Mouse (Mus musculus): ENCODE results near the gene Gdpd5. TPM values are rescaled to one million over a fixed set of nuclear protein-coding genes. Genes with fewer than 3 reads are reported as not detected.

The Gdpd5 gene
- 12.6 and 23.0 TPM in 2 replicates for polyA plus RNA-seq (2012; rRNA removed)

DNA sequence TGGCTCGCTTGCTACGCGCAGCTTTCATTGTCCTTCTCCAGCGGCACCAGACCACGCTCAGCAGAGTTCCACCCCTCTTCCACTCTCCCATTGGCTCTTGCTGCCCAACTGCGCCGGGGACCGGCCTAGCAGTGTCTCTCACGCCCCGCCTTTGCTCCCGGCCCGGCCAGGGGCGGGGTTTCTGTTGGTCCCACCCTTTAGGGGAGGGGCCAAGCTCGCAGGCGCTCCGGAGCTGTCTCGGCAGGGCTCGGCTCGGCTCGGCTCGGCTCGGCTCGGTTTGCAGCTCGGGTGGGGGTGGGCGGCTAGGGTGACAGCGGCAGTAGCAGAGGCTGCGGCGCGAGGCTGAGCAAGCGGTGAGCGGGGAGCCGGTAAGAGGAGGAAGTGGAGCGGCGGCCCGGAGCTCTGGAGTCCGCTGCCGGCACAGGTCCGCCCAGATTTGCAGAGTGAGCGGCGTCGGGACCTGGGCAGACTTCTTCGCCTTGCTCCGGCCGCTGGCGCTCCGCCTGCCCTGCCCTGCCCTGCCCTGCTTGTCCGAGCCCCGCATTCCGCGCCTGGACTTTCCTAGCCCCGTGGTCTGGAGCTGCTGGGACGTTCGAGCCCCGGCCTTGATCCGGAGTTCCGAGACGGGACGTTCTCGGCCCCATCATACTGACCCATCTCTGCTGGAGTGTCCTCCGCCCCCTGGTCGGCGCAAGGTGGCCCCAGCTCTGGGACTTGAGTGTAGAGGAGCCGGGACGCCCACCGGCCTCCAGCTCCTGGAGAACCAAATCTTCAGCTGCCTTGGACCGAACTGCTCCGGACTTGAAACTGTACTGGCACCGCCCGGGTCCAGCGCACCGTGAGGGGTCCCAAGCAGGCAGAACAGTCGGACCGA, at the start of gene Gdpd5:
TSS of gene Gdpd5 (plus strand) at position 201 of the 874 bp plus-strand sequence.

DNA sequence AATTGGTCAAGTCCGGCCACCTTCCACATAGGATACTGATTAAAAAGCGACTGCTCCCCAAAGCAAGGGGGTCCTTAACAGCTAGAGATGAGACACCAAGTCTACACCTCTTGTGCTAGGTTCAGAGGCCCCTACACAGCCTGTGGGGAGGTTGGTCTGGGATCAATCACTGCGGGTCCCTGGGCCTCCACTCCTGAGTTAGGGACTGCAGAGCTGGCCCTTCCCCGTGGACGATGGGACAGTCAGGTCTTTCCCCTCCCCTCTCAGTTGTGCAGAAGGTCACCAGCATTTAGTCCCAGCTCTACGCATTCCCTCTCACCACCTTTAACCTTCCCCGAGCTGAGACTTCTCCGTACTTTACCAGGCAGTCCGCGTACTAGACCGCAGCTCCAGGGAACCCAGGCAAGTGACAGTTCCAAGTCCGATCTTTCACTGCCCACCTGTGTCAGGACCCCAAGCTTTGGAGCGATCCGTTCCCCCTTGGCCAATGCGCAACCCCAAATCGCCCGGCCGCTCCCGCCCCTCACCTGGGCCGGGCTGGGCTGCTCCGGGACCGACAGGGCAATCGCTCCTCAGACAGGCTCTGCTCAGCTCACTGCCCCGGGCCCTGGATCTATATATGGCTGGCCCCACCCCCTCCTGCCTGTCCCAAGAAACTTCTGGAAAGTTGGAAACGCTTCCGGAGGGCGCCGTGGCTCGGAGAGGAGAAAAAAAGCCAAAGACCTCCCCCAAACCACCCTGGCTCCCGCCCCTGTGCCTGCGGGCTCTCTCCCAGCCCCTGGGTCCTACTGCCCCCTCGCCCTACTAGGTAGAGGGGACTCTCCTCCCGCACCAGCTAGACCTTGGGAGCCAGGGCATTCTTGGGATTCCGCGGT, 28.5 kb upstream of the Gdpd5 start, which contains the start of gene Serpinh1:
TSS of gene Serpinh1 (minus strand) at position 714 of the 875 bp plus-strand sequence.

DNA sequence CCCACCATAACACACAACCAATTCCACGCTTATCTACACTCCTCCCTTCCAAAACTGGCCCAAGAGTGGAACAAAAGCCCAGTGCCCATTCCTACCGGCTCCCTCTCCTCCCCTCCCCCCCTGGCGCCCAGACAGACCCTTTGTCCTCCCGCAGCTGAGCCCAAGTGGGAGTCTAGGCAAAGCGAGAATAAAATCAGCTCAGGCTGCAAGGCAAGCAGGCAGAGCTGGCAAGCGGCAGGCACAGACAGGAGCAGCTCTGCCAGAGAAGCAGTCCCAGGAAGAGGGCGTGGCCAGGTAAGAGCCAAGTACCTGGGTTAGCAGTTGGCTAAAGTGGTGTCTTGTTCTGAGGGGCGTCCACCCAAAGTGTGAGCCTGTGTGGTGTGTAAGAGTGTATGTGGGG, 84.6 kb downstream of the Gdpd5 start, which contains the start of gene Klhl35:
TSS of gene Klhl35 (plus strand) at position 194 of the 400 bp plus-strand sequence.

DNA sequence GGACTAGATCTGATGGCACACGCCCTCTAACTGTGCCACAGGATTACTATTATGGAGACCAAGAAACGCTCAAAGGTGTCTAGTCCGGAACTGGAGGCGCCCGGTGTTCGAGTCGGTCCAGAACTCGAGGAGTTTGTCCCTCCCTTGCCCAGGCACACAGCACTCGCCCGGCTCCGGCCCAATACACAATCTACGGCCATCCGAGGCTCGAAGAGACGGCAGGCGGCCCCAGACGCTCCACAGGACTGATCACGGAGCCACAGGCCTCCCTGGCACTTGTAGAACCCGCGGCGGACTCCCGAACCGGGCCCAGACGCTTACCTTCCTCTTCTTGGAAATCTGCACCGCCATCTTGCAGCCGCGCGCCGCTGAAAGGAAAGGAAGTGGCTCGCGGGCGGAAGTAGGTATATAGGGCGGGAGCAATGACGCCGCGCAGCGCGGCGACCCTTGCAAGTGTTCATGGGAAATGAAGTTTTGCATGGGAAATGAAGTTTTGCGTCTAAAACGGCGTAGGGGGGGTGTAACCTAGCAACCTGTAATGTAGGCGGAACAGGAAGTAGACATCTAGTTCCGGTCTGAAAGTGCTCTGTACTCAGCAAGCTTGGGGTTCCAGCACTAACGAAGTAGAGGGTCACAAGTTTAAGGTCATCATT, 102.2 kb downstream of the Gdpd5 start, which contains the start of gene Rps3:
TSS of gene Rps3 (minus strand) at position 468 of the 653 bp plus-strand sequence.

Other genes with a start within 250 kb of the Gdpd5 start
- 10.6 and 24.5 TPM in 2 replicates for gene Uvrag, start 240.3 kb upstream of the Gdpd5 start, polyA plus RNA-seq (2012; rRNA removed)
- 107 and 190 TPM in 2 replicates for gene Dgat2, start 198.7 kb upstream of the Gdpd5 start, polyA plus RNA-seq (2012; rRNA removed)
- gene Mogat2, start 142.8 kb upstream of the Gdpd5 start, polyA plus RNA-seq (2012; rRNA removed): 2.8 and 6.8 TPM in 2 replicates
- gene Map6, start 114.0 kb upstream of the Gdpd5 start, polyA plus RNA-seq (2012; rRNA removed): 2.6 and 3.3 TPM in 2 replicates
- 123 and 168 TPM in 2 replicates for gene Serpinh1, start 28.2 kb upstream of the Gdpd5 start, polyA plus RNA-seq (2012; rRNA removed)
- gene Klhl35, start 84.6 kb downstream of the Gdpd5 start, polyA plus RNA-seq (2012; rRNA removed): 0.30 and 0.33 TPM in 2 replicates
- 74.9 and 78.1 TPM in 2 replicates for gene Rps3, start 102.3 kb downstream of the Gdpd5 start, polyA plus RNA-seq (2012; rRNA removed)
- 13.3 and 19.2 TPM in 2 replicates for gene Arrb1, start 154.1 kb downstream of the Gdpd5 start, polyA plus RNA-seq (2012; rRNA removed)
- 1.8 and 2.5 TPM in 2 replicates for gene Tpbgl, start 245.7 kb downstream of the Gdpd5 start, polyA plus RNA-seq (2012; rRNA removed)